Mouse (Mus musculus) limb, embryonic 15.5 days (tissue): Measurements from ENCODE around the gene Jak1. TPM values are rescaled to one million over a fixed set of nuclear protein-coding genes. Genes with fewer than 3 reads are reported as not detected.
A peak's percentile ranks its signal among the peaks of the same experiment; 100 is the strongest.
"Not testable (repeated sequence)": the region's sequence is repeated elsewhere in the genome, so short reads cannot be mapped to it uniquely, and the experiment has no call there.

ENCODE experiments used
- ATAC-seq: fragments of 200-750 bp; cut with Nextera tagmentation; 2 replicates; pipeline ENCODE4 v1.8.0; 2017; ENCODE audit warnings: low read depth, moderate TSS enrichment; ENCODE audit not compliant: insufficient number of reproducible peaks, low FRiP score, low TSS enrichment
- H3K27ac ChIP-seq: fragments of 300-500 bp; sonication (generic); 2 replicates; pipeline ENCODE4 v1.5.1; 2015; ENCODE audit warnings: moderate library complexity, mild to moderate bottlenecking, inconsistent platforms
- H3K27me3 ChIP-seq: fragments of 300-500 bp; sonication (generic); 2 replicates; pipeline ENCODE4 v1.6.1; 2015; ENCODE audit warnings: inconsistent platforms
- H3K36me3 ChIP-seq: fragments of 300-500 bp; sonication (generic); 2 replicates; pipeline ENCODE4 v1.6.1; 2015; ENCODE audit warnings: inconsistent platforms
- H3K4me1 ChIP-seq: fragments of 300-500 bp; sonication (generic); 2 replicates; pipeline ENCODE4 v1.6.1; 2015; ENCODE audit warnings: inconsistent platforms
- H3K4me2 ChIP-seq: fragments of 300-500 bp; sonication (generic); 2 replicates; pipeline ENCODE4 v1.6.1; 2015; ENCODE audit warnings: mild to moderate bottlenecking, inconsistent platforms
- H3K4me3 ChIP-seq: fragments of 300-500 bp; sonication (generic); 2 replicates; pipeline ENCODE4 v1.5.1; 2015; ENCODE audit warnings: mild to moderate bottlenecking, inconsistent platforms
- H3K9ac ChIP-seq: fragments of 300-500 bp; sonication (generic); 2 replicates; pipeline ENCODE4 v1.6.1; 2015; ENCODE audit warnings: inconsistent platforms
- H3K9me3 ChIP-seq: fragments of 300-500 bp; sonication (generic); 2 replicates; pipeline ENCODE4 v1.6.1; 2016; ENCODE audit warnings: inconsistent platforms
- WGBS: fragments of 180-500 bp; shearing (Covaris S2); methylation state at CpG from one replicate; pipeline ENCODE4 v1.1.7; 2015; 5-methylcytosine and 5-hydroxymethylcytosine counted together
- polyA plus RNA-seq: library from polyadenylated mRNA; unstranded; fragments of >200 nt; fragmentation: Nextera tagmentation; extraction: Ambion mirVana; gene quantifications from 2 replicates; pipeline ENCODE4 v1.2.1, GENCODE M21; 2015

Gene Jak1
- polyA plus RNA-seq, 1 experiment from 2014 or later = 99.9 TPM

DNA sequence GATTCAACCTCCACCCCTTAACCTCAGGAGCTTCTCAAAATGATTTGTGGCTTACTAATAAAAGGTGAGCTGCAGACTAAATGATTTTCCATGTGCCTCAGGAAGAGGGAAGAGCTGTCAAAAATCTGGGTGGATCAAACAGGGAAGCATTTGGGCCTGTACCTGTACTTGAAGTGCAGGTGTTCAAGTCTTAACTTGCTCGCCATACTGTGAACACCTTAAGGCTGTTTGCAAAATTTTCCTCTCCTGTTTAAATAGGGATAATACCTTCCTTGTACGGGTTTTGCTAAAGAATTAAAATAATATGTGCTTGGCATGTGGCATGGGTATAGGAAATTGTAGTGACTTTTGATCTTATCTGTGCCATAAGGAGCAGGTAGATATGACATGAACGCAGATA, 5.7 kb upstream of the Jak1 start:
- H3K27me3 ChIP-seq = no peaks in the 10 kb centered on the region
- no peak overlapping the region for H3K4me3 ChIP-seq
- 72% methylated on average over 3 of the region's 3 CpGs for WGBS
- no peaks in the 10 kb centered on the region for H3K9me3 ChIP-seq
- H3K9ac ChIP-seq = no peak overlapping the region
- ATAC-seq = no peak
- H3K36me3 ChIP-seq = no peaks in the 10 kb centered on the region
- no peaks in the 10 kb centered on the region for H3K4me1 ChIP-seq
- H3K27ac ChIP-seq = no peak overlapping the region
- no peak overlapping the region for H3K4me2 ChIP-seq

DNA sequence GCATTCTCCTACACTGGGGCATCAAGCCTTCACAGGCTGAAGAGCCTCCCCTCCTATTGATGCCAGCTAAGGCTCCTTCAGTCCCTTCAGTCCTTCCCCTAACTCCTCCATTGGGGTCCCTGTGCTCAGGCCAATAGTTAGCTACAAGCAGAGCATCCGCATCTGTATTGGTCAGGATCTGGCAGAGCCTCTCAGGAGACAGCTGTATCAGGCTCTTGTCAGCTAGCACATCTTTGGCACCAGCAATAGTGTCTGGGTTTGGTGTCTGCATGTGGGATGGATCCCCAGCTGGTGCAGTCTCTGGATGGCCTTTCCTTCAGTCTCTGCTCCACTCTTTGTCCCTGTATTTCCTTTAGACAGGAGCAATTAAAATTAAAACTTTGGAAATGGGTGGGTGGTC, 3.4 kb upstream of the Jak1 start:
- H3K36me3 ChIP-seq, H3K4me1 ChIP-seq, H3K9me3 ChIP-seq, H3K27me3 ChIP-seq, H3K27ac ChIP-seq, H3K4me2 ChIP-seq, ATAC-seq, H3K9ac ChIP-seq, H3K4me3 ChIP-seq: not testable (repeated sequence)
- WGBS = 84% methylated on average over 1 of the region's 1 CpGs

DNA sequence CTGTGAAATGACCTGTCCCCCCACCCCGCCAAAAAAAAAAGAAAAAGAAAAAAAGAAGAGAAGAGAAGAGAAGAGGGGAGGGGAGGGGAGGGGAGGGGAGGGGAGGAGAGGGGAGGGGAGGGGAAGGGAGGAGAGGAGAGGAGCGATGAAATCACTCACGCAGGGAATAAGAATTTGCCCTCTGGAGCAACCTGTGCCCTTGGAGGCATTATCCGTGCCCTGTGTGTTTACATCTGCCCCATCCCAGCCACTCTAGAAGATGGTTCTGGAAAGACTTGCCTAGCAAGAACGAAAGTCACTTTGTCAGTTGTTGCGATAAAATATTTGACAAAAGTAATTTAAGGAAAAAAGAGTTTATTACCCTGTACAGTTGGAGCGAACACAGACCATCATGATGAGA, 441 bp upstream of the Jak1 start:
- ATAC-seq = no peak
- Histone ChIP-seq H3K27ac (no peak overlapping the region), H3K27me3 (no peaks in the 10 kb centered on the region), H3K36me3 (no peaks in the 10 kb centered on the region), H3K4me1 (peaks cover 8% of the 10 kb centered on the region; the same call in 1 of the 2 replicates), H3K9me3 (no peaks in the 10 kb centered on the region), H3K4me3 (peak overlapping the region; percentile 95), H3K9ac (no peak overlapping the region), H3K4me2 (peak overlapping the region; percentile 60)
- 32% methylated on average over 6 of the region's 7 CpGs for WGBS

DNA sequence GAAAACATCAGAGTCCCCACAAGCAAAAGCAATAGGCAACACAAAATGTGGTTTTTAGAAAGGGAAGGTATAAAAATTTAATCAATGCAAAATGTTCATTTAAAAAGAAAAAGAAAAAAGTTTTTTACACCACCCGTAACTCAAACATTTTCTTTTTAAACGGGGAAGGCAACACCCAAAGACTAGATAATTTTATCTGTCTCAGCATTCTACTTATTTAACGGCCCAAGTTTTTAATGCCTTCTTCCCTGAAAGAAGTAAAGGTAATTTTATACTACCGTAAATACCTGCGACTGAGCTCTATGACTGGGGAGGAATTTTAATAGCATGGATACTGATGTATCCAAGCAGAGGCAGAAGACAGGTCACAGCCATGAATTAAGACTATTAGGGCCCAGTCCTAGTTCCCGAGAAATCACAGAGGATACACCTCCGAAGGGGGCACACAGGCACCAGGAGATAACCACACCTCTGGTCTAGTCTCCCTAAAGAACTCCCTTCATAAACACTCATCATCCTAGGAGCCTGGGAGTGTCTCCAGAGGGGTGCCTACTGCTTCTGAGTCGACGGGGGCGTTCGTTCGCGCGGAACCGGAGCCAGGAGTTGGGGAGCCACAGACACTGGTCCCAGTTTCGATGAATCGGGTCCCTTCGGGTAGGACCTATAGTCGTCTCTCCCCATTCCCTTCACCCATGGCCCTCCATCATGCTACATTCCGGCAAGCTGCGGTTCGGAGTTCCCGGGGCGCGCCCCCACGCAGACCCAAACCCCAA, 928 bp downstream of the Jak1 start:
- H3K9me3 ChIP-seq = no peaks in the 10 kb centered on the region
- H3K4me3 ChIP-seq = peak overlapping the region; percentile 95
- peak overlapping the region; percentile 60 for H3K4me2 ChIP-seq
- 4% methylated on average over 26 of the region's 26 CpGs for WGBS
- peaks cover 8% of the 10 kb centered on the region; the same call in 1 of the 2 replicates for H3K4me1 ChIP-seq
- no peaks in the 10 kb centered on the region for H3K27me3 ChIP-seq
- no peaks in the 10 kb centered on the region for H3K36me3 ChIP-seq
- ATAC-seq = no peak
- peak overlapping the region; percentile 91 for H3K27ac ChIP-seq
- H3K9ac ChIP-seq = peak overlapping the region; percentile 95

GRCm38 (mm10) chr4:101261596-101261995, 3.5 kb downstream of the Jak1 start:
- Histone ChIP-seq H3K9me3 (no peaks in the 10 kb centered on the region), H3K36me3 (no peaks in the 10 kb centered on the region), H3K9ac (no peak overlapping the region), H3K27ac (no peak overlapping the region), H3K4me2 (no peak overlapping the region), H3K27me3 (no peaks in the 10 kb centered on the region), H3K4me1 (peaks cover 8% of the 10 kb centered on the region; the same call in 1 of the 2 replicates), H3K4me3 (no peak overlapping the region)
- ATAC-seq = no peak
- 81% methylated on average over 5 of the region's 5 CpGs for whole genome bisulfite sequencing

DNA sequence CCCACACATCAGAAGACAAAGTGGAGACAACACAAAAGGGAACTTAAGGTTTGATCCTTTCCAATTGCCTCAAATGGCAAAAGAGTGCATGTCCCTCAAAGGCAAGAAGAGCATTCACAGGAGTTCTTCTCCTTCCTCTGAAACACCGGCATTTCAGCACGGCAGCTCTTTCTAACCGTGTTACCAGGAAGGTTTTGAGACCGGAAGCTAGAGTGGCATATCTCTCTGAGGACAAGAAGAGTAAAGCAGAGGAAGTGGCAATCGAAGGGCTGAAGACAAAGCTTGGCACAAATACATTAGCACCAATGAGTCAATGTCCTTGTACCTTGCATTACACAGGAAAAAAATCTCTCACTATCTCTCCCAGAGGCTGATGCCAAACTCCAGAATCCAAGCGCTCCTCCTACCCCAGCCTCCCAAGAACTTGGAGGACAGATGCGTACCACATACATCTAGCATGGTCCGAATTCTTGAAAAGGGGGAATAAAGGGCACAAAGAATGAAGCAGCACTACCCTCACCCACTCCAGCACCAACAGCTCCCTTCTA, 4.3 kb downstream of the Jak1 start:
- Histone ChIP-seq H3K9ac (no peak overlapping the region), H3K4me2 (no peak overlapping the region), H3K27me3 (no peaks in the 10 kb centered on the region), H3K9me3 (no peaks in the 10 kb centered on the region), H3K27ac (no peak overlapping the region), H3K4me1 (peaks cover 8% of the 10 kb centered on the region; the same call in 1 of the 2 replicates), H3K4me3 (no peak overlapping the region), H3K36me3 (no peaks in the 10 kb centered on the region)
- 82% methylated on average over 8 of the region's 8 CpGs for WGBS
- ATAC-seq = no peak

GRCm38 (mm10) chr4:101256526-101257210, 8.4 kb downstream of the Jak1 start:
- H3K4me3 ChIP-seq = no peak overlapping the region
- H3K9ac ChIP-seq = no peak overlapping the region
- WGBS = 64% methylated on average over 3 of the region's 3 CpGs
- peaks cover 21% of the 10 kb centered on the region for H3K4me1 ChIP-seq
- no peaks in the 10 kb centered on the region for H3K27me3 ChIP-seq
- no peak overlapping the region for H3K27ac ChIP-seq
- ATAC-seq = no peak
- H3K4me2 ChIP-seq = no peak overlapping the region
- no peaks in the 10 kb centered on the region for H3K36me3 ChIP-seq
- no peaks in the 10 kb centered on the region for H3K9me3 ChIP-seq

DNA sequence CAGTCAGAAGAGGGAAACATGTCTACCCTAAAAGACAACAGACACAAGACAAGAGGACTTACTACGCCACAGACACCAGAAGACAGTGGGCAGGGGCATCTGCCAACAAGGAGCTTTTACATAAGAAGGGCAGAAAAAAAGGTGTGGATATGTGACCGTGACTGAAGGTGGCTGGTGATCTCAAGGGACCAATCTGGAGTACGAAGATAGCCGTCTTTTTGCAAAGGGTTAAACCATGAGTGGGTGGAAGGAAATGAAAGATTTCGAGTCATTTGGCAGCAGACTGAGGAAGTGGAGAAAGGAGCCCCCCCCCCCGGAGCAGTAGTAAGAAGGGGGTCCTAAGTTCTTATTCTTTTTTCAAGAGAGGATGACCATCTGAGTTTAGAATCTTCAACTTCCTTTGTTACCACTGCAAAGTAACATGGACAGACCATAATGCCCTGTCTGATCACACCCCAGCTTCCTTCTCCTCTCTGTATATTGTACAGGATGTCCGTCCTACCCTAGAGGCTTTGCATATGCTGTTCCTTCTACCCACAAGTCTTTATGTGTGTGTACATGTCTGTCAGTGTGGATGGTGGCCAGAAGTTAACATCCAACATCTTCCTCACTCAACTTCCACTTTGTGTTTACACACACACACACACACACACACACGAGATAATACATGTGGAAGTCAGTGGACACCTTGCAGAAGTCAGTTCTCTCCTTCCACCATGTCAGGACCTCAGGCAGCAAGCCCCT, 10.3 kb downstream of the Jak1 start:
- Histone ChIP-seq H3K4me3 (no peak overlapping the region), H3K4me2 (no peak overlapping the region), H3K9ac (no peak overlapping the region), H3K9me3 (no peaks in the 10 kb centered on the region), H3K27me3 (no peaks in the 10 kb centered on the region), H3K27ac (no peak overlapping the region), H3K4me1 (peaks cover 21% of the 10 kb centered on the region), H3K36me3 (no peaks in the 10 kb centered on the region)
- 66% methylated on average over 8 of the region's 8 CpGs for WGBS
- no peak for ATAC-seq

- Histone ChIP-seq H3K4me2 (no peak overlapping the region), H3K9ac (no peak overlapping the region), H3K27me3 (no peaks in the 10 kb centered on the region), H3K27ac (no peak overlapping the region), H3K4me1 (peaks cover 21% of the 10 kb centered on the region), H3K4me3 (no peak overlapping the region), H3K36me3 (no peaks in the 10 kb centered on the region), H3K9me3 (no peaks in the 10 kb centered on the region)
- WGBS = 85% methylated on average over 7 of the region's 7 CpGs
- no peak for ATAC-seq
Measured at GRCm38 (mm10) chr4:101254015-101254414, 11.1 kb downstream of the Jak1 start.

DNA sequence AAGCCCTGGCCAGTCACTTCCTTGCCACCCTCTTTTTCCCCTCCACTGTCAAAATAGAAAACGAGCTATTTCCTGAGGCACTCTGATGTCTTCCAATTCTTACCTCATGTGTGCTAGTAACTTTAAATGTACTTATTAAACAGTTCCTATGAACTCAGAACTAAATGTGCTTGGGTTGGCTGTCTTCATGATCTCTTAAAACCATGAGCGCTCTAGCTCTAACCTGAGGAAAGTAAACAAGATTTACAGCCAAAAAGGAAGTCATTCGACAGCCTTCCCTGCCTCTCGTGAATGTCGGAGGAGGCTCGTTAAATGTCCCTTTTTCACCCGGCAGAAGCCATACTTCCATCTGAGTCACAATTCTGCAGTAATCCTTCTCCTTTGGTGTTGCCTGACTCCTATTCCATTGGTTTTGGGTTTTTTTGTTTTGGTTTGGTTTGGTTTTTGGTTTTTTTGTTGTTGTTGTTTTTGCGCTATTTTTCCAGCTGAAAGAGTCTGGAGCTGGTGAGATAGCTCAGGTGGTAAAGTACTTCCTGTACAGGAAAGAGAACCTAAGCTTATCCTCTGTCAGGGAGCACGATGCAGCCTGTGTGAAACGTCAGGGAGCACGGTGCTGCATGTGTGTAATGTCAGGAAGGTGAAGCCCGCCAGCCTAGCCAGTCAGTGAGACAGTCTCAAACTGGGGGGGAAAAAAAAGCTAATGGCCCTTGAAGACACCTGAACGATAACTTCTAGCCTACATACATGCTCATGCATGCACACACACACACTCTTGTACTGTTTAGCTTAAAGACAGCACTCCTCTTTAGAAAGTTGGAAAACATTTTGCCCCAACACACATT, 12.1 kb downstream of the Jak1 start:
- Histone ChIP-seq H3K9me3 (no peaks in the 10 kb centered on the region), H3K27ac (peak overlapping the region; percentile 11; the same call in 1 of the 2 replicates), H3K4me3 (no peak overlapping the region), H3K27me3 (no peaks in the 10 kb centered on the region), H3K4me2 (no peak overlapping the region), H3K36me3 (no peaks in the 10 kb centered on the region), H3K4me1 (peaks cover 21% of the 10 kb centered on the region), H3K9ac (no peak overlapping the region)
- no peak for ATAC-seq
- WGBS = 37% methylated on average over 13 of the region's 13 CpGs

DNA sequence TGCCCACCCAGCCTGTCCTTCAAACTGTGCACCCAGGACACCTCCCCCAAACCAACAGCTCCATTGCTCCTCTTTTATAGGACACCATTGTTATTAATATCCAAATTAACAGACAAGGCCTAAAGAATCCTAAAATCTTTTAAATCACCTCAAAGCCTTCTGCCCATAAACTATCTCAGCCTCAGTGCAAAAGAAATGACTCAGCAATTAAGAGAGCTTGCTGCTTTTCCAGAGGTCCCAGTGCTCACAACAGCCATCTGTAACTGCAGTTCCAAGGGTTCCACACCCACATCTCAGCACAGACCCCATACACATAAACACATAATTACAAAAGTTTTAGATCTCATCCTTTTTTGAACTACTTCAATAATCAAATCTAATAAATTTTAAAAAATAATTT, 13.1 kb downstream of the Jak1 start:
- Histone ChIP-seq H3K9ac (no peak overlapping the region), H3K4me1 (peaks cover 21% of the 10 kb centered on the region)
- ATAC-seq = no peak

More for the DNA sequence above, 13.1 kb downstream of the Jak1 start:
- Histone ChIP-seq H3K27me3 (no peaks in the 10 kb centered on the region), H3K36me3 (no peaks in the 10 kb centered on the region), H3K27ac (no peak overlapping the region), H3K9me3 (no peaks in the 10 kb centered on the region), H3K4me3 (no peak overlapping the region), H3K4me2 (no peak overlapping the region)
